Mouse (Mus musculus): Measurements from ENCODE around the gene Dsp. TPM values are rescaled to one million over a fixed set of nuclear protein-coding genes. Genes with fewer than 3 reads are reported as not detected.

The Dsp gene
- 0.94 and 3.7 TPM in 2 replicates for total RNA-seq (2021)
- long read RNA-seq, experiment 1, result 0 reads
- long read RNA-seq, experiment 2, result 0 reads

DNA sequence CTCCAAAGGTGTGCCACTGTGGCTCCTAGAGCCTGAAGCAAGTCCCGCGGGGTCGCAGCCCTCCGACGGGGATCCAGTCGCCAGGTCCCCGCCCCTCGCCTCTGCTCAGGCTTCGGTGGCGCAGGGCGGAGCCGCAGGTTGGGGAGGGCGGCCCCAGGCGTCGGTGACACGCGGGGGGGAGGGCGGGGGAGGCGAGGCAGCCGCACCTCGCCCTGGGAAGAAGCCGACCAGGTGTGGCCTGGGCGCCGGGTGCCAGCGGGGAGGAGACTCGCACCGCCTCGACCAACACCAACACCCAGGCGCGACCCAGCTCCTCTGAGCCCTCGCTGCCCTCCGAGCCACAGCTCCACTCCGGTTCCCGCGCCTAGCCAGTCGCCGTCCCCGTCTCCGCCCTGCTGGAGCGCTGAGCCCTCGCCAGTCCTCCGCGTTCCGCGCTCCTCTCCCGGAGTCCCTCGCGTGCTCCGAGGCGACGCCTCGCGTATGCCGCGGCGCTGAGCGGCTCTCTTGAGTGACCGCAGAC is at the start of gene Dsp:
Dsp (plus strand) TSS at position 226 of the 520 bp plus-strand sequence.
- peak; percentile 71 for DNase-seq

DNA sequence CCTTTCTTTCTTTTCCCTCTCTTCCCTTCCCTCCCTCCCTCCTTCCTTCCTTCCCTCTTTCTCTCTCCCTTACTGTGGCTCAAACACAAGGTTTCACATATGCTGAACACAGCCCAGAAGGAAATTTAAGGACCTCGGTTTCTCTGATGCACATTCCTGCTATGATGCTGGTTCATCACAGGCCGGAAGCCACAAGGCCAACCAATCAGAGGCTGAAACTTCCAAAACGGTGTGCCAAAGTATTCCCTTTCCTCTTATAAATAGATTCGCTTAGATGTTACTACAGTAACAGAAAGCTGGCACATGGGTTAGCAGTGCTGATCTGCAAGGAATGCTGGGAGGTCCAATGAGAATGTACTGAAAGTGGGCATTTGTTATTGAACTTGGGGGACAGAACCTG is 47.7 kb upstream of the Dsp start:
- DNase-seq, result no peak

DNA sequence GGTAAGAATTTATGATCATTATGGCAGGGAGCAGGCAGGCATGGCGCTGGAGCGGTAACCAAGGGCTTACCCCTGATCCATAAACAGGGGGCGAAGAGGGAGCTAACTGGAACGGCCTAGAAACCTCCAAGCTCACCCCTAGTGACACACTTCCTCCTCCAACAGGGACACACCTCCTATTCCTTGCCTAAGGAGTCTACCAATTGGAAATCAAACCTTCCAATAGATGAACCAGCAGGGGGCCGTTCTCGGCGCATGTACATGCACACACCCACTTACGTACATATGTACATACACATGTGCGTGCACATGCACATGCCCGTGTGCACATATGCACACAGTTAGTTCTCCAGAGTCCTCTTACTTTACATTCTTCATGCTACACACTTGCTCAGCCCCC is 46.6 kb upstream of the Dsp start:
- DNase-seq, result no peak

DNA sequence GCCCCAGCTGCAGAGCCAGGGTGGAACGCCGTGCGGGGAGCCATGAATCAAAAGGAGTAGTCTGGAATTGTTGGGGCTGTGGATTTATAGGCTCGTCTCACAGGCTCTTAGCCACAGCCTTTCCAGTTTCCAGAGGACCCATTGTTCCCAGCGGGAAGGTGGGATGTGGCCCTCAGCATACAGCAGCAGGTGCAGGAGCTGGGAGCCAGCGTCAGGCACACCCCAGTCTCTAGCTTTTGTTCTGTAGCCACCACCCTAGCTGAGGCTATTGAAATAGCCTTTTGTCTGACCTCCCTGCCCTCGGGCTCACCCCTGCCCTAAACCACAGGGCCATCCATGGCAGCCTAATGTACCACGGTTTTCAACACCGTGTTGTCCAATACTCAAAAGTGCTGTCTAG is 42.0 kb upstream of the Dsp start:
- no peak for DNase-seq

DNA sequence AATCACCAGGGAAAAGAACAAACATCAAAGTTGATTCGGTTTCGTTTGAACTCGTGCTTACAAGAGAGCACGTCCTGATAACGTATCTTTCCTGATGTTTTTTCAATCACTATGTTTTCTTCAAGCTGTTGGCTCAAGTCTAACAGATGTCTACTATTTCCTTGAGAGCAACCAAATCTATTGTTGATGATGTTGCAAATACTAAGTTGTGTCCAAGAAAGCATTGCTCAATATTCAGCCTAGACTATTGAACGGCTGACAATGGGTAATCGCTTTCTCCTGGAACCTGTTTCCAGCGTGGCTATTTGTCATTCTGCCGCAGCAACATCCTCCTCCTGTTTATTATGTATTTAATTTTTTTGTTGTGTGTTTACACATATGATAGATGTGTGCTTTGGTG is 28.8 kb upstream of the Dsp start:
- DNase-seq, result no peak

DNA sequence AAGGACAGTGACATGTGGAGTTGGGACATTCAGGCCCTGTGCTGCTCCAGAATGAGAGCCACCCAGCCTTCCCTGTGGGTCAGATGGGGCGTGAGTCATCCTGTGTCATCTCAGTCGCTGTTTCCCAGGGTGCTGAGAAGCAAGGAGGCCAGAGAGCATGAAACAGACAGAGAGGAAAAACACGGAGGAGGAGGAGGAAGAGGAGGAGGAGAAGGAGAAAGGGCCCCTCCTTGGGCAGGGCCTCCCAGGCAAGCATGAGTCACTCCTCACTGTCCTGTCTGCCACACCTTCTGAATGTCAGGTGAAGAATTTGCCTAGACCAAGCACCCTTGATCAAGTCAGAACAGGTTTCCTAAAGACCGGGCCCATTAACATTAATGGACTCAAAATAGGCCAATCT is 27.4 kb upstream of the Dsp start:
- peak; percentile 50 for DNase-seq

DNA sequence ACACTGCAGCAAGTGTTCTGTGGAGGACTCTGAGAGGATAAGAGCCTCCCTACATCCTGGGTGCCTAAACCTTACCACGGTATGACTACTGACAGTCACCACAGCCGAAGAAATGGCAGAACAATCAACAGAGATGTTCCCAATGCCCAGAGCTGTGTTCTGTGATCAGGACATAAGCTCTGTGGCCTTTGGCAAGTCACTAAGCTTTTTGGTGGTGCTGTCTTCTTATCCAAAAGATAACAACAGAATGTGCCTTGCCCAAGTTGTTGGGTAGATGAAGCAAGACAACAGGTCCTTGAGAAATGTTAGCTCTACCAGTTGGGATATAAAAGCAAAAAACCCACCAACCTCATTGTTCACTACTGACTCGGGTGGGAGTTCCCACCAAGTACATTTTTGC is 23.4 kb upstream of the Dsp start:
- DNase-seq, result no peak

DNA sequence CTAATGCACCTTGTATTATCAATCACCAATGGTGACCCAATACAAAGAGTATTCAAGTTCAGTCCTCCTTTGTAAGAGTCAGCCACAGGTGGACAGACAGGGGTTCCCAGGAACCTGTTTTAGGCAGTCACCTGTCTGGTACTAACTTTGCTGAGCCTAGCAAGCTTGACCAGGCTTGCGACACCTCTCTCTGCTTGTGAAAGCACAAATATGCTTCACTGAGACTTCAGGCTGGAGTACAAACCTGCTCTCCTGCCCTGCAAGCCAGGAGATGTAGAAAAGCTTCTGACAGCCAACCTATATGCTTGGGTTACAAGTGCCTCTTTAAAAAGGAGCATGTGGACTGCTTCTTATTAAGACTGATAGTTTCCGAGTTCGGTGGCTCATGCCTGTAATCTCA is 22.8 kb upstream of the Dsp start:
- no peak for DNase-seq

DNA sequence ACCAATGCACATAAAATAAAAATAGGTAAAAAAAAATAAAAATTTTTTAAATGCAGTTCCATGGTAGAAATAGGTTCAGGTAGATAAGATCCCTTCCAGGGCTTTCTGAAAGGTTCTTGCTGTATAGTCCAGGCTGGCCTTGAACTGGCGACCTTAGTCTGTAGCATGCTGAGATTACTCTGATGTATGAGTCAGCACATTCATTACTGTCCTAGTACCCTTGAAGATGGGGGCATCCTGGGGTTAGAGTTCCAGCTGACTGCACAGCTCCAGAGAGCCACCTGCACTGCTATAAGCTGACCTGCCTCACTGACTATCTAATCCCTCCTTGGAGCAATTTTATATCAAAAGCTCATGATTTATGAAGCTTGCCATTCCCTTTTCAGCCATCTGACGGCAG is 21.6 kb upstream of the Dsp start:
- DNase-seq, result peak; percentile 24

DNA sequence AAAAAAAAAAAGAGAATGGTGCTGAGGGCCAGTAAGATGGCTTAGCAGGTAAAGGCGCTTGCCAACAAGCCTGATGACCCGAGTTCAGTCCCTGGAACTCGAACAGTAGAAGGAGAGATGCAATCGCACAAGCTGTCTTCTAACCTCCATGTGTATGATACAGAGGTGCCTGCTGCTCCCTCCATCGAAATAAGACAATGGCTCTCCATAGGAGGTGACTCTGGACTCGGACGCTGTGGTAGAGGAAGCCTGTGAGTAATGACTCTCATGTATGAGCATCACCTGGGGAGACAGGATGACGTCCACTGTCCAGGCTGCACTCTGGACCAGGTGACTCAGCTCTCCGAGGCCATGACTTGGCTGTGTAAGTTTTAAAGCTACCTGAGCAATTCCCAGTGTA is 21.0 kb upstream of the Dsp start:
- no peak for DNase-seq

DNA sequence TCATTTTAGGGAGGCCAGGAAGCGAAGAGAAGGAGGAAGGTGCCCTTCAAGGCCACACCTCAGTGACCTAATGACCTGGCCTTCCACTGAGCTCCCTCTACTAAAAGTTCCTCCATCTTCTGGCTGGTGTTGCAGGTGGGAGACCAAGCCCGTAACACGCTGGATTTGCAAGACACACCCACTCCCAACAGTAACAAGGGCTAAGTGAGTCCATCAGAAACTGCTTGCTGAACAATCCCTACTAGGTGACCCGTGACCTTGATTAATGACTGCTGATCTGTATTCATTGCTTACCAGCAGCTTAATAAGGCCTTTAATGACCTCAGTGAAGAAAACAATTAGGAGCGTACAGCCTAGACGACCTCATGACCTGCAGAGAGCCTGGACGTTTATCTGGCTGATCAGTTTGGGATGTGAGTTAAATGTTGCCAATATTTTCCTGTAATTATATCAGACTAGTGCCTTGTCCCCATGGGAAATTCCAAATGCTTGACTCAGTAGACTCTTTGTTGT is 18.0 kb upstream of the Dsp start:
- no peak for DNase-seq

DNA sequence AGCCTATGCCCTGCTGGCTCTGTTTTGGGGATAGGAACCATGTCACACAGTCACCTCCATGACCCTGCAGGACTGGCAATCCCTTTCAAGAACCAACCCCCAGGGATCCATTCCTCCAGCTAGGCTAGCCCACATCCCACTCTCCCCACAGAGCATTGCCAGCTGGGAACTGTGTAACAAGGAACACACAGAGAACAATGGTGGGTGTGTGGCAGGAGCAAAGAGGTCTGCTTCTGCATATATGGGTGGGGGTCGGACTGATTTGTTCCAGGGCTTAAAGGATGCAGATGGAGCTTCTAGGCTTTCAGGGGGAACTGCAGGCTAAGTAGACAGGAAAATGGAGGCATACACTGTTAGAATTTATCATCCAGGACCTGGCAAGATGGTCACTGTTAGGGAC is 10.6 kb upstream of the Dsp start:
- DNase-seq, result no peak

DNA sequence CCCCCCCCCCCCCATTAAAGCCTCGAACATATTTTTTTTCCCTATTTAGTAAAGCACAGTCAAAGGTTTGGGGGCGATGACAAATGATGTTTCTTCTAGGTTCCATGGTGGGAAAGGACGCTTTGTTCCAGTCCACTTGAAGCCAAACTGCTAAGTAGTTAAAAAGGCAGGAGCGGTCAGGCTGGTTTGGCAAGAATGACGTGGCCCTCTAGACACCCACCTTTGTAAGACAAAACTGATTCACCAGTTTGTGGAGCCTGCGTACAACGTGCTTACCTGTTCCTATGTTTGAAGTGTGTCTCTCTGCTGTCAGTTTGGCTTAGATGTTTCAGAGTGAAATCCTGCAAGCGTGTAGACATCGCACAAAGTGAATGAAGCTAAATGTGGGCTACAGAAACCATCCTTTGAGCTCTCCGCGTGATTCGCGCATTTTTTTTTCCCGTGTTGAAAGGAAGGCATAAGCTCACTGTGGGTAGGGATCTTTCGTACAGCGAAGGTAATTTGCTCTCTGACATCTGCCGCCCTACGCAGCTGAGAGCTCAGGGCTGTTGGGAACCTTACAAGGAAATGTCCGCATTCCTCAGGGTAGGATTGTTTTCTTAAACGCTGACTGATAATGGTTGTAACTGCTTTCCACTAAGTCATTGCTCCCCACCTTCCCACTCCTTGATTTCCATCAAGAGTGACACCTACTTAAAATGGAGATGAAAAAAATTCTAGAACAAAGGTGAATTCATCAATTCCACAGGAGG is 6.0 kb upstream of the Dsp start:
- DNase-seq, result no peak

DNA sequence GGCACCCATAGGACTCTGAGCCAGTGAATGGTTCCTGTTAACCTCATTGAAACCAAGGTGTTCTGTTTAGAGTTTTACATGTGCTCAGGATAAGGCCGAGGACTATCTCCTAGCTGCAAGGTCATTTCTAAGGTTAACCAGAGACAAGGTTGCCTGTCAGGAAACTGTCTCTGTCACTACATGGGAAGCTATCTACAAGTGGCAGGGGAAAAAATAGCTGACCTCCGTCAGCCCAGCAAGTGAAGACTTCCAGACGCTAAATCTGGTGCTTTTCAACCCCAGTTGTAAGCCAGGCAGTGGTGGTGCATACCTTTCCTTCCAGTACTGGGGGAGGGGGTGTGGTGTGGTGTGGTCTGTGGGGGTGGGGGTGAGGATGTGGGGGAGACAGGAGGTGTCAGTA is 2.7 kb upstream of the Dsp start:
- no peak for DNase-seq

DNA sequence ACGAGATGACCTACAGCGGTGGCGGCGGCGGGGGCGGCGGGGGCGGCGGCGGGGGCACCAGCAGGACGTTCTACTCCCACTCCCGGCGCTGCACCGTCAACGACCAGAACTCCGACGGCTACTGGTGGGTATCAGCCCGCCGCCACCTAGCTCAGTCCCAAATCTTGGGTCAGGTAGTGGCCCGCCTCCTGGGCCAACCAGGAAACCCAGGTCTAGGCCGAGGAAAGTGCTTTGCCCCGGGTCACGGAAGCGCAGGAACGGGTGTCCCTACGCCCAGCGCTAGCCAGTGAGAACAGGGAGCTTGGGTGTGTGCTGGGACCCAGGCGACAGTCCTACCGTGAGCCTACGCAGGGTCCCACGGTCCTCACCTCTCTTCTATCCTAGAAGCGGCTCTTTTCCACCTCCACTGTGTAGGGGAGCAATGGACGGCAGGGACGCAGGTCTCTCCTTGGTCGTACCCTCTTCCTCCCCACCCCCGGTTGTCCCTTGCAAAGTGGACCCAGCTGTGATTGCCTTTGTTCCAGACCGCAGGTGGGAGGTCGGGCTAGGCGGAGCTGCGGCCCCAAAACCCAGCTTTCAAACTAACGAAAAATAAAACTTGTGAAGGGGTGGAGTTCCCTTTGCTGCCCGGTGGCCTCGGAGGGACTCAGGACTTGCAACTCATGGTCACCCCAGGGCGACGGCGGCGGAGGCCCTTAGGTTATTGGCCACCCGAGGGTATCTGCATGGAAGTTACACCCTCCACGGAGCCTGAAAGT is 756 bp downstream of the Dsp start:
- DNase-seq, result peak; percentile 32

DNA sequence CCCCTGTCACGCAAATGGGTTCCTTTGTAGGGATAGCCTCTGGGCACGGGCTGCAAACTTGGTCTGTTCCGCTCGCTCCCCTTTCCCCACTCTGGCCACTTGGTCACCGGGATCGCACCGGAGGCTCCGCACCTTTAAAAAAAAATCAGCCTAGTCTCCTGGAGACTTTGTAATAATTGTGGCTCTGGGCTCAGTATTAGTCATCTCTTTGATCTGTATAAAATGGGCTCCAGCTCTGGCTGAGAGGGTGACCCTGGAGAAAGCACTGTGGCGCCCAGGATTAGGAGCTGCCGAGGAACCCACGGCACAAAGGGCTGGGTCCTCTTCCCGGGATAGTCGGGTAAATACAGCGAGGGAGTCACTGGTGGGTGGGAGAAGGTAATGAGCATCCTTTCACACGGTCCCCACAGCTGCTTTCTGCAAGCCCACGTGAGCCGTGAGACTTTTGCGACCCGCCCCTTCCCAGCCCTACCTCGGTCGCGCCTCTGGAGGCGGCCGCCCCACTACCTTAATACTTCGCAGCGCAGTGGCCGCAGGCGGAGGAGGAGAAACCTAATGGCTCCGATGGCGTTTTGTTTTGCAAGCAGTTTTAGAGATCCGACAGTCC is 1.4 kb downstream of the Dsp start:
- peak; percentile 30 for DNase-seq

DNA sequence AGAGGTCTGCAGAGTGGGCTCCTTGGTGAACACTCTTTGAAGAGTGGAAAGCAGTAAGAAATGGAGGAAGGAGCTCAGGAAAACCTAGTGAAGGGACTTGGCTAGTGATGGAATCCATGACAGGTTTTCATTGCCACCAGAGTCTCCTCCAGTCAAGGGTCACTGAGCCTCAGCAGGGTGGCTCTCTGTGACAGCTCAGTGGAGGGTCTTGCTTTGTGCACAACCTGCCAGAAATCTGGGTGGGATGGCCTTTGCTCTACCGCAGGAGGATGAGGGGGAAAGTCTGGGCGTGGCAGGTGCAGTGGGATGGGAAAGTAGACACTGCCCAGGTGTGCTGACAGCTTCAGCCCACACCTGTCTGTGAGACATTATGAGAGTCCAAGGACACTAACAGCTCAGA is 4.4 kb downstream of the Dsp start:
- DNase-seq, result no peak

DNA sequence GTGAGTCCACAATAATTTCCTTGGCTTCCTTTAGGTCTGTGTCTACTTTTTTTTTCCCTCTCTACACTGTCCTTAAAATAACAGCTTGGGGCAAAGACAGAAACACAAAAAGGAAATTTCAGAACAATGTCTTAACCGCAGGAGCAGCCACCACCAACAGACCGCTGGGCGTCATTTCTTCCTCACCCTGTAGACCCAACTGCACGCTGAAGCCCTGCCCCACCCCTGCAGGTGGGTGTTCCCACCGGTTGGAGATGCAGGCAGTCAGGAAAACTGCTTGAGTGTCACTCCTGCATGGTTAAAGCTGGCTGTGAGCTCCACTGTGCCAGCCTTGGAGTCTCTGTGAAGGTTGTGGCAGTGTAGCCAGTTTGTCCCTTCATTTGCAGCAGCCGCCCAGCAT is 6.5 kb downstream of the Dsp start:
- DNase-seq, result no peak

DNA sequence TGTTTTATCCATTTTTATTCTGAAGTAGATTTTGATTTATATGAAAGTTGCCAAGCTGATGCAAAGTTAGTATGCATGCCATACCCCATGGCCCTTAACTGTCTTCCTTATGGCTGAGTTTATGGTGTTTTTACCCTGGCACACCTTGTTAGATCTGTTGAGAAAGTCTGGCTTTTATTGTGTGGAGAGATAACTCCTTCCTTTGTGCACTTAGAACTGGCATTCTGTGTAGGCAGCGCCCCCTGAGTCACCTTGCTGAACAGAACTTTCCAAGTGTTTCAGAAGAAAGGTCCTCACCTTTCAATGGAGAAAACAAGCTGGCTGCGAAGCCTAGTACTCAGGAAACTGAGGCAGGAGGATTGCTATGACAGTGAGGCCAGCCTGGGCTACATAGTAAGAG is 10.9 kb downstream of the Dsp start:
- no peak for DNase-seq

DNA sequence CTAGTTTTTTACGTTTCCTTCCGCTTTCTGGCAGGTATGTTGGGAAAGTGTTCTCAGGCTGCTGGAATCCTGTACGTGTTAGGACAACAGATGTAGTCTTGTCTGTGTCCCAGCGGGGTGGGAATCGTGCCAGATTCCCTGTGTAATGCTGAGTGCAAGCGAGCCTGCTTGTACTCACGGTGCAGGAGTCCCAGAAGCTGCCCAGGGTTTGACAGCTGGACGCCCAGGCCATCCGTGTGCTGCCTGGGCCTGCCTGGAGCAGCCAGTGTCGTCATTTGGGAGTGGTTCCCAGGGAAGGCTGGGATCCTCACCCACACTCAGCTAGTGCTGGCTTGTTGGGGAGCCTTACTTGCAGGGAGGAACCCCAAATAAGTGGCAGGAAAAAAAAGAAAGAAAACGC is 11.6 kb downstream of the Dsp start:
- peak; percentile 47 for DNase-seq

DNA sequence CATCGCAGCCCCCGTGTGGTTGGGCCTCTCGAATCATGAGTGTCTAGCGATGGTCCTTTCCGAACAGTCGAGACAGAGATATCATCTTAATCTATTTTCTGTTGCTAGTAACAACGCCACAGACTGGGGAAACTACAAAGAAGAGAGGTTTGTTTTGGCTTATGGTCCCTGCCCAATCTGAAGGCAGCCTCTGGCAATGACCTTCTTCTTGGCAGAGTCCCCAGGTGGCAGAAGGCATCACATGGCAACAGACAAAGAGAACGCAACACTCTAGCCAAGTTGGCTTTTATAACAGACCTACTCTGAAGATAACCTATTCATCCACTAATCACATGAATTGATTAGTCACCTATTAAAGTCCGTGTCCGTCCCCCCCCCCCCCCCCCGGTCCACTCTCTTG is 13.8 kb downstream of the Dsp start:
- DNase-seq, result peak; percentile 47

DNA sequence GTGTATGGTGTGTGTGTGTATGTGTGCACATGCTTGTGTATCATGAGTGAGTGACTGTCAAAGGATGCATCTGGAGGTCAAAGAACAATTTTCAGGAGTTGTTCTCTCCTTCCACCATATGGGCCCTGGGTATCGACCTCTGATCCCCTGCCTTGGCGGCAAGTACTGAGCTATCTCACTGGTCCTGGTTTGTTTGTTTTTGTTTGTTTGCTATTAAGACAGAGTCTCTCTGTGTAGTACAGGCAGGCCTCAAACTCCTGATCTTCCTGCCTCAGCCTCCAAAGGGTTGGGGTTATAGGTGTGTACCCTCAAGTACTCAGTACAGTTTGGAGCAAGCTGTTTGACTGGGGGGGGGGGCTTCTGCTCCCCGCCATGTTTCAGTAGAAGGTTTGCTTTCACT is 16.0 kb downstream of the Dsp start:
- no peak for DNase-seq

DNA sequence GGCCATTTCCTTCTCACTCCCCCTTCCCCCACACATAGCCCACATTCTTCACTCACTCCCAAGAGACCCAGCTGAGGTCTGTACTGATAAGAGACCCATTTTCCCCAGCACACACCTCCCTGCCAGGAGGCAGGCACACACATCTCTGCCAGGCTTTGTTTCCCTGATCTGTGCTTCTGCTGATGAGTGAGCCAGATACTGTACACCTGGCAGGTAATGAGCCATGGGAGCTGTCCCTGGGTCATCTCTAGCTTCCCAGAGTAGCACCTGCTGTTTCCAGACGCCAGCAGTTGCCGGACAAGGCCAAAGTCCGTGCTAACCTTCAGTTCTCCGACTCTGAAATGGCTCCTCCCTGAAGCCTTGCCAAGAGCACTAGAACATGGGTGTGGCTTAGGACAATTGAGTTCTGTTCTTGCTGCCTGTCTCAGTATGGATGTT is 19.6 kb downstream of the Dsp start:
- peak; percentile 61 for DNase-seq

All from adrenal gland, postnatal 14 days (tissue).